Mouse (Mus musculus) left cerebral cortex, adult 11 months (tissue): ENCODE data around the gene Lins1.

Experiments used
- DNase-seq: peaks from one replicate; pipeline ENCODE4 v3.0.0; 2022; ENCODE audit warnings: low spot score

Lins1 gene

GRCm38 (mm10) chr7:66689620-66690360 is at the start of gene Lins1:
Gene Lins1, plus strand, starts transcription at chr7:66689889.
- DNase-seq, result peak; percentile 99

- no peak for DNase-seq
These were observed 44.0 kb upstream of the Lins1 start for GRCm38 (mm10) chr7:66645736-66646135.

GRCm38 (mm10) chr7:66649181-66649580 is 40.5 kb upstream of the Lins1 start:
- no peak for DNase-seq

- DNase-seq, result no peak
These were observed 38.8 kb upstream of the Lins1 start for GRCm38 (mm10) chr7:66650883-66651282.

- DNase-seq, result no peak
These were observed 37.5 kb upstream of the Lins1 start for GRCm38 (mm10) chr7:66652216-66652615.

GRCm38 (mm10) chr7:66653596-66653995 is 36.1 kb upstream of the Lins1 start:
- DNase-seq, result no peak

- DNase-seq, result no peak
These were observed 34.2 kb upstream of the Lins1 start for GRCm38 (mm10) chr7:66655471-66655870.

GRCm38 (mm10) chr7:66660291-66660690 is 29.4 kb upstream of the Lins1 start:
- DNase-seq, result no peak

- DNase-seq, result no peak
These were observed 28.7 kb upstream of the Lins1 start for GRCm38 (mm10) chr7:66660972-66661371.

- peak; percentile 65 for DNase-seq
These were observed 28.1 kb upstream of the Lins1 start for GRCm38 (mm10) chr7:66661572-66661971.

GRCm38 (mm10) chr7:66663548-66663947 is 26.1 kb upstream of the Lins1 start:
- no peak for DNase-seq

GRCm38 (mm10) chr7:66667064-66667463 is 22.6 kb upstream of the Lins1 start:
- no peak for DNase-seq

GRCm38 (mm10) chr7:66675800-66676199 is 13.9 kb upstream of the Lins1 start:
- DNase-seq, result no peak

- DNase-seq, result no peak
These were observed 7.4 kb upstream of the Lins1 start for GRCm38 (mm10) chr7:66682119-66682863.

GRCm38 (mm10) chr7:66688721-66689120 is 968 bp upstream of the Lins1 start:
- no peak for DNase-seq

GRCm38 (mm10) chr7:66689294-66689619 is 432 bp upstream of the Lins1 start, which contains the start of gene Asb7:
Gene Asb7, minus strand, starts transcription at chr7:66689596.
- DNase-seq, result no peak

- no peak for DNase-seq
These were observed 4.8 kb downstream of the Lins1 start for GRCm38 (mm10) chr7:66694467-66694866.

GRCm38 (mm10) chr7:66702721-66703120 is 13.0 kb downstream of the Lins1 start:
- no peak for DNase-seq

- no peak for DNase-seq
These were observed 14.9 kb downstream of the Lins1 start for GRCm38 (mm10) chr7:66704631-66705030.

GRCm38 (mm10) chr7:66711166-66711565 is 21.5 kb downstream of the Lins1 start:
- DNase-seq, result no peak

- no peak for DNase-seq
These were observed 34.8 kb downstream of the Lins1 start for GRCm38 (mm10) chr7:66724514-66724913.

- DNase-seq, result no peak
These were observed 35.3 kb downstream of the Lins1 start for GRCm38 (mm10) chr7:66724954-66725353.

- no peak for DNase-seq
These were observed 38.4 kb downstream of the Lins1 start for GRCm38 (mm10) chr7:66728072-66728471.

- no peak for DNase-seq
These were observed 39.5 kb downstream of the Lins1 start for GRCm38 (mm10) chr7:66729232-66729631.
